Mouse (Mus musculus) midbrain, embryonic 13.5 days (tissue): Measurements from ENCODE around the gene Lrrfip1. TPM values are rescaled to one million over a fixed set of nuclear protein-coding genes. Genes with fewer than 3 reads are reported as not detected.

Experiments used
- ATAC-seq: fragments of 200-750 bp; cut with Nextera tagmentation; 2 replicates; pipeline ENCODE4 v1.8.0; 2017; ENCODE audit warnings: mild to moderate bottlenecking, moderate TSS enrichment, moderate library complexity
- H3K27ac ChIP-seq: fragments of 300-500 bp; sonication (generic); 2 replicates; pipeline ENCODE4 v1.5.1; 2015; ENCODE audit warnings: inconsistent platforms, mild to moderate bottlenecking, moderate library complexity
- H3K27me3 ChIP-seq: fragments of 300-500 bp; sonication (generic); 2 replicates; pipeline ENCODE4 v1.6.1; 2015; ENCODE audit warnings: mild to moderate bottlenecking, inconsistent platforms
- H3K36me3 ChIP-seq: fragments of 300-500 bp; sonication (generic); 2 replicates; pipeline ENCODE4 v1.6.1; 2015; ENCODE audit warnings: mild to moderate bottlenecking, inconsistent platforms
- H3K4me1 ChIP-seq: fragments of 300-500 bp; sonication (generic); replicated peaks from 2 replicates; pipeline ENCODE4 v1.6.1; 2015; ENCODE audit warnings: inconsistent platforms
- H3K4me2 ChIP-seq: fragments of 300-500 bp; sonication (generic); replicated peaks from 2 replicates; pipeline ENCODE4 v1.6.1; 2015; ENCODE audit warnings: moderate library complexity, mild to moderate bottlenecking, inconsistent platforms
- H3K4me3 ChIP-seq: fragments of 300-500 bp; sonication (generic); replicated peaks from 2 replicates; pipeline ENCODE4 v1.5.1; 2015; ENCODE audit warnings: mild to moderate bottlenecking, inconsistent platforms
- H3K9ac ChIP-seq: fragments of 300-500 bp; sonication (generic); replicated peaks from 2 replicates; pipeline ENCODE4 v1.6.1; 2015; ENCODE audit warnings: mild to moderate bottlenecking, inconsistent platforms
- H3K9me3 ChIP-seq: fragments of 300-500 bp; sonication (generic); 2 replicates; pipeline ENCODE4 v1.6.1; 2016; ENCODE audit warnings: mild to moderate bottlenecking, inconsistent platforms
- WGBS: fragments of 180-500 bp; shearing (Covaris S2); methylation state at CpG from one replicate; pipeline ENCODE4 v1.1.7; 2015; 5-methylcytosine and 5-hydroxymethylcytosine counted together
- polyA plus RNA-seq: library from polyadenylated mRNA; unstranded; fragments of >200 nt; fragmentation: Nextera tagmentation; extraction: Ambion mirVana; gene quantifications from 2 replicates; pipeline ENCODE4 v1.2.1, GENCODE M21; 2015

The Lrrfip1 gene
- polyA plus RNA-seq, 1 experiment from 2014 or later = 23.0 TPM

GRCm38 (mm10) chr1:90972911-90973573 lies 25.5 kb upstream of the Lrrfip1 start:
- H3K36me3 ChIP-seq = no peaks in the 10 kb centered on the region
- H3K9ac ChIP-seq = no peak overlapping the region
- WGBS = 16% methylated on average over 9 of the region's 9 CpGs
- ATAC-seq = peak; percentile 73
- H3K4me3 ChIP-seq = no peak overlapping the region
- no peaks in the 10 kb centered on the region for H3K9me3 ChIP-seq
- H3K27ac ChIP-seq = no peak overlapping the region
- no peak overlapping the region for H3K4me2 ChIP-seq
- peaks cover 35% of the 10 kb centered on the region for H3K4me1 ChIP-seq
- H3K27me3 ChIP-seq = peaks cover 11% of the 10 kb centered on the region

DNA sequence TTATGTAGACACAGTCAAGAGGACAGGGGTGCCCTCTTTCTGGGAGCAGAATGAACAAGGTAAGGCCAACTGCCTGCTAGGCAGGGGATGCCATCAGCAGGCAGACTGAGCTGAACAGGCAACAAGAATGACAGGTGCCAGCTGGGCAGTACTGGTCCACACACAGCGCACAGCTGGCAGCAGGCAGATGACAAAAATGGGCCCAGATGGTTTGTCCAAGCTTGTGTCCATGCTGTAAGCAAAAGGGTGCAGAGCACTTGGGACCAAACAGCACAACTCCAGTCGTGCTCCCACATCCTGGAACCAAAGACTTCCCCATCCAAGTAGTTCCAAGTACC lies 25.0 kb upstream of the Lrrfip1 start:
- ATAC-seq = peak; percentile 46; the same call in 1 of the 2 replicates
- WGBS = 84% methylated on average over 2 of the region's 2 CpGs

DNA sequence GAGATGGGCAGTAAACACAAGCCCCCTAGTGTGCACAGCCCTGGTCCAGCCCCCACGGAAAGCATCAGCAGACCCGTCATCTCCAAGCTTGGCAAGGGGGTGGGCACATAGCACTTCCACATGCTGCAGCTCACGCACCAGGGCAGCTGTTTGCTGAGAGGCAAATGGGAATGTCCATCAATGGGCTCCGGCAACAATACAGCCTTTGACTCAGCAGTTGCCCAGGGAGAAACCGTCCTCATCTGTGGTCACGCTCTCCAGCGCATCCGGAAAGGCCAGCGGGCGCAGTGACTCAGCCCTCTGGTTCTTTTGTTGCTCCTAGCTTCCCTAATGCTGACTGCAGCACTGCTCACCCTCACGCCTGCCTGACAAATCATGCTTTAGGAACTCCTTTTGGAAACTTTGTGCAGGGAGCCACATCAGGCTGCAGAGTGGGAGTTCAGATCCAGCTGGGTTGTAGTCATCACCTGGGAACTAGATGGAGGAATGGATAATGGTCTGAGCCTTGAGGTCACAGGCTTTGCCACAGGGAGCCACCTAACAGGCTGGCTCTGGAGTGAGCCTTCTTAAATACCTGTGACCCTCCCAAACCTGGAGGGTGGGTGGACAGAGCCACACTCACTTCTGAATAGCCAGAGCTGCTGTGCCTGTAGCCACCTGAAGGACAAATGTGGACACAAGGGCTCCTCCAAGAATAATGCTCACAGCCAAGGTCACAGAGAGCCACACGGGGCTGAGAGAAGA lies 23.5 kb upstream of the Lrrfip1 start:
- Histone ChIP-seq H3K4me2 (peak overlapping the region; percentile 36), H3K4me1 (peaks cover 35% of the 10 kb centered on the region), H3K9me3 (no peaks in the 10 kb centered on the region), H3K9ac (no peak overlapping the region; the same call in 1 of the 2 replicates), H3K27me3 (peaks cover 11% of the 10 kb centered on the region), H3K36me3 (no peaks in the 10 kb centered on the region), H3K27ac (peak overlapping the region; percentile 10), H3K4me3 (no peak overlapping the region)
- 2% methylated on average over 12 of the region's 12 CpGs for WGBS
- ATAC-seq = peak; percentile 68

More for the DNA sequence above, 25.0 kb upstream of the Lrrfip1 start:
- Histone ChIP-seq H3K9me3 (no peaks in the 10 kb centered on the region), H3K27me3 (peaks cover 11% of the 10 kb centered on the region), H3K9ac (no peak overlapping the region), H3K36me3 (no peaks in the 10 kb centered on the region), H3K4me3 (no peak overlapping the region), H3K4me1 (peaks cover 35% of the 10 kb centered on the region), H3K4me2 (no peak overlapping the region), H3K27ac (no peak overlapping the region)

DNA sequence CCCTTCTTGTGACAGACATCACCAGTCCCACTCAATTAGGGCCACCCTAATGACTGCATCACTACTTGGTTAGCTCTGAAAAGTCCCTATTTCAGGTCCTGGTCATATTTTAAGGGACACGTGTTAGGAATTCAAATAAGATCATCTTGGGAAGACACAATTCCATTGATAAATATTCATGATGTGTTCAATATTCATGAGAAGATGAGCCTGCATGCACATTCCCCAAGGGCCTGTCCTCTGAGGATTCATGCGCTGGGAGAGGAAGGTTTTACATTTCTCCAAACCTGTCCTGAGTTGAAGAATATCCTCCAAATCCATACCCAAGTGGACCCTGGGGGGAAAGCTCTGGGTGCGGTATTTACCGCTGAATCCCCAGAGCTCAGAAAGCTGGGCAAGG lies 22.6 kb upstream of the Lrrfip1 start:
- Histone ChIP-seq H3K4me2 (no peak overlapping the region), H3K9ac (no peak overlapping the region), H3K9me3 (no peaks in the 10 kb centered on the region), H3K4me1 (peaks cover 35% of the 10 kb centered on the region), H3K36me3 (no peaks in the 10 kb centered on the region), H3K27ac (no peak overlapping the region), H3K27me3 (peaks cover 11% of the 10 kb centered on the region), H3K4me3 (no peak overlapping the region)
- 45% methylated on average over 4 of the region's 4 CpGs for WGBS
- 0 out of 2 replicates have a peak, but pooled peaks have one; percentile 15 for ATAC-seq

DNA sequence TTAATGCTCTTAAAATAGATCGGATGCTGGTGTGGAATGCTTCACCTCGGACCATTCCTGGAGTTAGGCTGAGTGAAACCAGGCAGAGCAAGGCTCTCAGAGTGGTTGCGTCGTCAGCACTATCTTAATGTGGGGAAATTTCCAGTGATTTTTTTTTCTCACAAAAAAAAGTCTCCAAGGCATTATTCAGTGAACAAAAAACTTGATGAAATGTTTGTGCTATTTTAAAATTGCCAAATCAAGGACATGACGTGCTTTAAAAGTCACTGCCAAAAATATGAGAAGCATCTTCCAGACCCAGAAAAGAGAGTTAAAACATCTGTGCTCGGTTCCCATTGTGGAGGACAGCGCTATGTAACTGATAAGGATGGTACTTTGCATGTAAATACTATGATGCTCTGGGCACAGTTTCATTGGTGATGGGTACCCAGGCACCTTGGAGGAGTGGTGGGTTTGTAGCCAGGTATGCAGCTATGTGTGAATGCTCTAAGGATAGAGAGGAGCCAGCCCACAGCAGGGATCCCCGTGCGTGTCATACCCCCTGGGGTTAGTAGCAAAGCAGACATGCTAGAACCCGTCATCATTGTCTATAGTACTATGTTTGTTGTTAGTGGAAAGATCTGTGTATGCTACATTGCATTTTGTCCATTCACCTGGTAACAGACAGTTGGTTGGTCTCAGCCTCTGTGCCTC lies 17.8 kb upstream of the Lrrfip1 start:
- H3K4me1 ChIP-seq = peaks cover 7% of the 10 kb centered on the region
- H3K4me3 ChIP-seq = no peak overlapping the region
- no peak for ATAC-seq
- H3K36me3 ChIP-seq = no peaks in the 10 kb centered on the region
- no peaks in the 10 kb centered on the region for H3K27me3 ChIP-seq
- WGBS = 84% methylated on average over 10 of the region's 10 CpGs
- H3K9ac ChIP-seq = no peak overlapping the region
- H3K9me3 ChIP-seq = no peaks in the 10 kb centered on the region
- no peak overlapping the region for H3K4me2 ChIP-seq
- H3K27ac ChIP-seq = no peak overlapping the region

GRCm38 (mm10) chr1:90981346-90981745 lies 17.2 kb upstream of the Lrrfip1 start:
- no peak overlapping the region for H3K4me2 ChIP-seq
- WGBS = 86% methylated on average over 3 of the region's 3 CpGs
- H3K36me3 ChIP-seq = no peaks in the 10 kb centered on the region
- H3K9me3 ChIP-seq = no peaks in the 10 kb centered on the region
- no peaks in the 10 kb centered on the region for H3K27me3 ChIP-seq
- no peak overlapping the region for H3K27ac ChIP-seq
- H3K4me3 ChIP-seq = no peak overlapping the region
- H3K9ac ChIP-seq = no peak overlapping the region
- ATAC-seq = no peak
- H3K4me1 ChIP-seq = peaks cover 2% of the 10 kb centered on the region

GRCm38 (mm10) chr1:90995916-90996315 lies 2.6 kb upstream of the Lrrfip1 start:
- Histone ChIP-seq H3K36me3 (no peaks in the 10 kb centered on the region), H3K9me3 (no peaks in the 10 kb centered on the region), H3K27me3 (no peaks in the 10 kb centered on the region; the same call in 1 of the 2 replicates), H3K4me2 (no peak overlapping the region), H3K27ac (no peak overlapping the region), H3K4me1 (peaks cover 23% of the 10 kb centered on the region), H3K4me3 (no peak overlapping the region), H3K9ac (no peak overlapping the region)
- 89% methylated on average over 1 of the region's 1 CpGs for WGBS
- no peak for ATAC-seq

- Histone ChIP-seq H3K9me3 (no peaks in the 10 kb centered on the region), H3K36me3 (no peaks in the 10 kb centered on the region), H3K4me1 (peaks cover 26% of the 10 kb centered on the region), H3K4me3 (no peak overlapping the region), H3K4me2 (no peak overlapping the region), H3K27ac (no peak overlapping the region), H3K27me3 (no peaks in the 10 kb centered on the region; the same call in 1 of the 2 replicates), H3K9ac (no peak overlapping the region)
- no peak for ATAC-seq
- WGBS = 82% methylated on average over 4 of the region's 4 CpGs
These were observed 1.4 kb upstream of the Lrrfip1 start for GRCm38 (mm10) chr1:90997136-90997535.

GRCm38 (mm10) chr1:90997641-90998040 lies 896 bp upstream of the Lrrfip1 start:
- Histone ChIP-seq H3K9me3 (no peaks in the 10 kb centered on the region), H3K4me1 (peaks cover 26% of the 10 kb centered on the region), H3K27ac (peak overlapping the region; percentile 39; the same call in 1 of the 2 replicates), H3K4me3 (peak overlapping the region; percentile 78), H3K9ac (no peak overlapping the region), H3K27me3 (no peaks in the 10 kb centered on the region; the same call in 1 of the 2 replicates), H3K4me2 (peak overlapping the region; percentile 98), H3K36me3 (no peaks in the 10 kb centered on the region)
- ATAC-seq = no peak
- 90% methylated on average over 5 of the region's 5 CpGs for WGBS

DNA sequence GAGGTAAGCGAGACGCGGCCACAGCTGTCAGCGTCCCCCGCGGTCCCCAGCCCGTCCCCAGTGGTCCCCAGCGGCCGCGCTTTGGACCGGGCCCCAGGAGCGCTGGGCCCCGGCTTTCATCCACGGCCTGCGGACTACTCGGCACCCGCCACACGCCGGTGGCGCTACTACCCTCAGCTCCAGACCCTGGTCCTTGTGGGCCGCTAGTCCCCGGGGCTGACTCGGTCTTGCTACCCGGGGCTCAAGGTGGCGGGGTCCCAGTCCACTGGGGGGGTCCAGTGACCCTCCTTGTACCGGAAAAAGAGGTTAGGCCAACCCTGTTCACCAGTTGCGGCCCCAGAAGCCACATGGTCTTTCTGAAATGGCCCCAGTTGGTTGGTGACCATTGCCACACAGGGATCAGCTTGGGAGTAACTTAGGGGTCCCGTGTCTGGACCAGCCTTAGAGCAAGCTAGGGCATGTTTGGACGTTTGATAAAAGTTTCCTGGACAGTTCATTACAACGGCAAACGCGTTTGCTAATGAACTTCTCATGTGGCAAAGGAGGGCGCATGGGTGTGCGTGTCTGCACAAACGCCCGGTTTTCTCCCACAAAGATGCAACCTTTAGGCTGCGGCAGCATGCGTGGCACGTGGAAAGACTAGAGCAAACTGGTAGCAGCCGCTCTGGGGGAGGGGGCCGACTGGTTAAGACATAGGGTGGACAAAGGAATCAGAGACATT lies 514 bp downstream of the Lrrfip1 start:
- Histone ChIP-seq H3K4me3 (peak overlapping the region; percentile 78), H3K4me1 (peaks cover 26% of the 10 kb centered on the region), H3K4me2 (peak overlapping the region; percentile 98), H3K27ac (peak overlapping the region; percentile 39; the same call in 1 of the 2 replicates), H3K9me3 (no peaks in the 10 kb centered on the region), H3K9ac (peak overlapping the region; percentile 86), H3K36me3 (no peaks in the 10 kb centered on the region), H3K27me3 (no peaks in the 10 kb centered on the region; the same call in 1 of the 2 replicates)
- ATAC-seq = peak; percentile 80
- 1% methylated on average over 41 of the region's 41 CpGs for WGBS

DNA sequence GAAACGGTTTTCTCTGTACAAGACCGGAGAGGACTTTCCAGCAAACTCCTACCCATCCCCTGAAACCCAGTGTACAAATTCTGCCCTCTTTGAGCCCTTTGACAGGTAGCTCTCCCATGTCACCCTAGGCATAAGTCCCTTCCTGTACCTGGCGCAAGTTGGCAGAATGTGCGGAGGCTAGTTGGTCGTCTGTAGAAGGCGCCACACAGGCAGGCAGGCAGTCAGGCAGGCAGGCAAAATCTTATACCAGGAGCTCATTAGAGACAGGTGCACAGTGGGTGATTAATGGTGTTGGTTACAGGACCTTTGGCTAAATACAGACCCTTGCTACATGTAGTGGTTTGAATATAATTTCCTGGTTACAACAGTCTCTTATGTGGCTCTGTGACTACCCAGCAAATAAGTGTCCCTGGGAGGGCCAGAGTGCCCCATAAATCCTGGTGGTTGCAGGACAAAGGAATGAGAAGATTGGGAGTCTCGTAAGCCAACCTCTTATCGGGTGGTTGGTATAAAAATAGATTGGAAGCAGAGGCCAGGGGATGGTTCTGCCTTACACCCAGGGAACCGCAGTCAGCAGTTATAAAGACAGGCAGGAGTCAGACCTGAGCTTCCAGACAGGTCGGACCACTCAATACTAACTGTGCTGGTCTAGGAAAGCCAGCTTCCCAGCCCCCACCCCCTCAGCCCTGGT lies 1.5 kb downstream of the Lrrfip1 start:
- WGBS = 71% methylated on average over 10 of the region's 10 CpGs
- peak overlapping the region; percentile 98 for H3K4me2 ChIP-seq
- H3K4me1 ChIP-seq = peaks cover 26% of the 10 kb centered on the region
- ATAC-seq = no peak
- H3K36me3 ChIP-seq = no peaks in the 10 kb centered on the region
- peak overlapping the region; percentile 78 for H3K4me3 ChIP-seq
- H3K27ac ChIP-seq = peak overlapping the region; percentile 30; the same call in 1 of the 2 replicates
- H3K27me3 ChIP-seq = no peaks in the 10 kb centered on the region; the same call in 1 of the 2 replicates
- H3K9me3 ChIP-seq = no peaks in the 10 kb centered on the region
- H3K9ac ChIP-seq = peak overlapping the region; percentile 86; the same call in 1 of the 2 replicates
